Mouse (Mus musculus): ENCODE results near the gene Thoc3. TPM values are rescaled to one million over a fixed set of nuclear protein-coding genes. Genes with fewer than 3 reads are reported as not detected.

The Thoc3 gene
- 8.9 and 16.7 TPM in 2 replicates for polyA plus RNA-seq (2012; rRNA removed)

GRCm38 (mm10) chr13:54468098-54469011 is at the start of gene Thoc3:
TSS of gene Thoc3 (minus strand) at chr13:54468849.

GRCm38 (mm10) chr13:54503604-54504521 is 35.2 kb upstream of the Thoc3 start, which contains the start of gene Simc1:
TSS of gene Simc1 (plus strand) at chr13:54503779.

Other genes with a start within 250 kb of the Thoc3 start
- gene Cplx2, start 97.5 kb downstream of the Thoc3 start, polyA plus RNA-seq (2012; rRNA removed): 2.7 and 4.0 TPM in 2 replicates
- gene Simc1, start 34.9 kb upstream of the Thoc3 start, polyA plus RNA-seq (2012; rRNA removed): 3.4 and 5.5 TPM in 2 replicates
- 45.2 and 45.4 TPM in 2 replicates for gene 4833439L19Rik, start 96.6 kb upstream of the Thoc3 start, polyA plus RNA-seq (2012; rRNA removed)
- gene Arl10, start 106.2 kb upstream of the Thoc3 start, polyA plus RNA-seq (2012; rRNA removed): 6.0 and 9.4 TPM in 2 replicates
- 1.2 and 1.5 TPM in 2 replicates for gene Nop16, start 121.2 kb upstream of the Thoc3 start, polyA plus RNA-seq (2012; rRNA removed)
- gene Higd2a, start 121.4 kb upstream of the Thoc3 start, polyA plus RNA-seq (2012; rRNA removed): 103 and 105 TPM in 2 replicates
- gene Cltb, start 142.5 kb upstream of the Thoc3 start, polyA plus RNA-seq (2012; rRNA removed): 76.8 and 94.8 TPM in 2 replicates
- gene Faf2, start 152.9 kb upstream of the Thoc3 start, polyA plus RNA-seq (2012; rRNA removed): 6.0 and 8.2 TPM in 2 replicates
- 121 and 131 TPM in 2 replicates for gene Rnf44, start 225.1 kb upstream of the Thoc3 start, polyA plus RNA-seq (2012; rRNA removed)
- 1.3 TPM in 2 replicates for gene Cdhr2, start 232.6 kb upstream of the Thoc3 start, polyA plus RNA-seq (2012; rRNA removed)

Data from stomach, adult 2 months (tissue).